Mouse (Mus musculus) stomach, postnatal 0 days (tissue): ENCODE measurements at regions not wholly inside any gene's neighbourhood (a gene's known extent, or its start where the extent isn't known, plus 50 kb on each side); places are given as distances from the start of the nearest gene placed in this dataset.

ENCODE experiments used
- ATAC-seq: fragments of 200-750 bp; cut with Nextera tagmentation; 2 replicates; pipeline ENCODE4 v1.8.0; 2017; ENCODE audit not compliant: low FRiP score, low TSS enrichment
- DNase-seq: peaks from one replicate; pipeline ENCODE4 v3.0.0-alpha.2; 2016; ENCODE audit warnings: low spot score
- H3K27ac ChIP-seq: fragments of 300-500 bp; sonication (generic); replicated peaks from 2 replicates; pipeline ENCODE4 v1.5.1; 2014; ENCODE audit warnings: mild to moderate bottlenecking, control low read depth
- H3K27me3 ChIP-seq: fragments of 300-500 bp; sonication (generic); 2 replicates; pipeline ENCODE4 v1.6.1; 2014; ENCODE audit warnings: low read length; ENCODE audit not compliant: control insufficient read depth, insufficient read depth
- H3K36me3 ChIP-seq: fragments of 300-500 bp; sonication (generic); 2 replicates; pipeline ENCODE4 v1.6.1; 2014; ENCODE audit warnings: low read length, mixed read lengths; ENCODE audit not compliant: control insufficient read depth, insufficient read depth
- H3K4me1 ChIP-seq: fragments of 300-500 bp; sonication (generic); replicated peaks from 2 replicates; pipeline ENCODE4 v1.6.1; 2014; ENCODE audit warnings: antibody characterized with exemption; ENCODE audit not compliant: control insufficient read depth, insufficient read depth
- H3K4me2 ChIP-seq: fragments of 300-500 bp; sonication (generic); replicated peaks from 2 replicates; pipeline ENCODE4 v1.6.1; 2014; ENCODE audit warnings: low read depth, mild to moderate bottlenecking, control low read depth, moderate library complexity
- H3K4me3 ChIP-seq: fragments of 300-500 bp; sonication (generic); 2 replicates; pipeline ENCODE4 v1.5.1; 2014; ENCODE audit warnings: low read depth, low read length, control low read depth
- H3K9ac ChIP-seq: fragments of 300-500 bp; sonication (generic); 2 replicates; pipeline ENCODE4 v1.6.1; 2014; ENCODE audit warnings: mild to moderate bottlenecking, low read length, control low read depth, mixed read lengths
- H3K9me3 ChIP-seq: fragments of 300-500 bp; sonication (generic); 2 replicates; pipeline ENCODE4 v1.6.1; 2016; ENCODE audit warnings: low read length; ENCODE audit not compliant: control insufficient read depth
- CTCF ChIP-seq: IDR thresholded peaks from 2 replicates; pipeline ENCODE4 v1.5.1; 2016; ENCODE audit warnings: antibody characterized with exemption, low read depth, mild to moderate bottlenecking, moderate library complexity
- EP300 ChIP-seq: optimal IDR thresholded peaks from 2 replicates; pipeline ENCODE3; 2016; ENCODE audit warnings: antibody characterized with exemption
- WGBS: fragments of 180-500 bp; shearing (Covaris S2); extraction: QIAGEN DNeasy Blood & Tissue Kit; methylation state at CpG from one replicate; pipeline ENCODE4 v1.1.7; 2014; 5-methylcytosine and 5-hydroxymethylcytosine counted together

- no peaks in the 10 kb centered on the region for H3K27me3 ChIP-seq
- DNase-seq (no peak), ATAC-seq (no peak)
- H3K4me3 ChIP-seq = no peak overlapping the region
- no peaks in the 10 kb centered on the region for H3K36me3 ChIP-seq
- no peaks in the 10 kb centered on the region for H3K4me1 ChIP-seq
- TF ChIP-seq EP300 = no peak
- TF ChIP-seq CTCF = no peak
- H3K9me3 ChIP-seq = no peaks in the 10 kb centered on the region
- no peak overlapping the region for H3K9ac ChIP-seq
- no peak overlapping the region for H3K27ac ChIP-seq
- WGBS = 56% methylated on average over 2 of the region's 2 CpGs
- no peak overlapping the region for H3K4me2 ChIP-seq
Observed at GRCm38 (mm10) chr19:33022839-33023428, 265.6 kb downstream of the Pten start.

GRCm38 (mm10) chr19:33029688-33030444 is 272.6 kb downstream of the Pten start:
- no peaks in the 10 kb centered on the region for H3K9me3 ChIP-seq
- 54% methylated on average over 5 of the region's 5 CpGs for whole genome bisulfite sequencing
- peak; percentile 29; the same call in 1 of the 2 replicates for ATAC-seq

GRCm38 (mm10) chr19:33040512-33040911 is 283.2 kb downstream of the Pten start:
- no peak overlapping the region for H3K4me3 ChIP-seq
- H3K4me1 ChIP-seq = no peaks in the 10 kb centered on the region
- WGBS = 78% methylated on average over 5 of the region's 5 CpGs
- no peaks in the 10 kb centered on the region for H3K27me3 ChIP-seq
- H3K4me2 ChIP-seq = no peak overlapping the region
- H3K36me3 ChIP-seq = no peaks in the 10 kb centered on the region
- H3K27ac ChIP-seq = no peak overlapping the region
- H3K9me3 ChIP-seq = no peaks in the 10 kb centered on the region
- TF ChIP-seq EP300 (no peak), CTCF (no peak)
- DNase-seq (no peak), ATAC-seq (no peak)
- H3K9ac ChIP-seq = no peak overlapping the region

More at GRCm38 (mm10) chr19:33029688-33030444, 272.6 kb downstream of the Pten start:
- TF ChIP-seq EP300 = no peak
- no peak for TF ChIP-seq CTCF
- H3K9ac ChIP-seq = no peak overlapping the region
- H3K4me1 ChIP-seq = peaks cover 3% of the 10 kb centered on the region
- DNase-seq = no peak
- peak overlapping the region; percentile 58 for H3K27ac ChIP-seq
- no peaks in the 10 kb centered on the region for H3K27me3 ChIP-seq
- H3K4me2 ChIP-seq = no peak overlapping the region
- no peaks in the 10 kb centered on the region for H3K36me3 ChIP-seq
- H3K4me3 ChIP-seq = no peak overlapping the region

- TF ChIP-seq CTCF = no peak
- no peak for TF ChIP-seq EP300
- no peaks in the 10 kb centered on the region for H3K9me3 ChIP-seq
- no peak overlapping the region for H3K4me2 ChIP-seq
- H3K4me3 ChIP-seq = no peak overlapping the region
- no peaks in the 10 kb centered on the region for H3K4me1 ChIP-seq
- no peaks in the 10 kb centered on the region for H3K27me3 ChIP-seq
- ATAC-seq (no peak), DNase-seq (no peak)
- H3K9ac ChIP-seq = no peak overlapping the region
- H3K36me3 ChIP-seq = no peaks in the 10 kb centered on the region
- WGBS = 75% methylated on average over 6 of the region's 6 CpGs
- no peak overlapping the region for H3K27ac ChIP-seq
Observed at GRCm38 (mm10) chr19:33040991-33041390, 283.7 kb downstream of the Pten start.

- no peak for DNase-seq
- H3K9me3 ChIP-seq = no peaks in the 10 kb centered on the region
Observed at GRCm38 (mm10) chr19:33042760-33043159, 285.5 kb downstream of the Pten start.

GRCm38 (mm10) chr19:33043696-33044095 is 286.4 kb downstream of the Pten start:
- H3K36me3 ChIP-seq = no peaks in the 10 kb centered on the region
- no peak overlapping the region for H3K4me3 ChIP-seq
- no peaks in the 10 kb centered on the region for H3K4me1 ChIP-seq
- no peak overlapping the region for H3K4me2 ChIP-seq
- DNase-seq = no peak
- 75% methylated on average over 3 of the region's 3 CpGs for WGBS
- no peak overlapping the region for H3K27ac ChIP-seq
- H3K9me3 ChIP-seq = no peaks in the 10 kb centered on the region
- H3K27me3 ChIP-seq = no peaks in the 10 kb centered on the region
- H3K9ac ChIP-seq = no peak overlapping the region
- TF ChIP-seq EP300 (no peak), CTCF (no peak)
- ATAC-seq = no peak

More at GRCm38 (mm10) chr19:33042760-33043159, 285.5 kb downstream of the Pten start:
- Histone ChIP-seq H3K4me3 (no peak overlapping the region), H3K4me2 (no peak overlapping the region), H3K27me3 (no peaks in the 10 kb centered on the region), H3K4me1 (no peaks in the 10 kb centered on the region), H3K9ac (no peak overlapping the region), H3K36me3 (no peaks in the 10 kb centered on the region), H3K27ac (no peak overlapping the region)
- no peak for ATAC-seq
- WGBS = 78% methylated on average over 2 of the region's 2 CpGs
- TF ChIP-seq EP300 (no peak), CTCF (no peak)
